Mouse (Mus musculus) MEL (cell line): ENCODE measurements around the gene Disp3.

ENCODE experiments used
- CTCF ChIP-seq, 3 experiments: IDR thresholded peaks in 2 of 3; conservative IDR thresholded peaks in 1 of 3; 2 replicates each; pipeline ENCODE4 v1.5.1; 2011 to 2012; ENCODE audit warnings: low read length in 3 of 3, low read depth in 2 of 3, mild to moderate bottlenecking in 2 of 3, improper control_type of control experiment in 1 of 3, inconsistent platforms in 1 of 3, mixed read lengths in 1 of 3, moderate library complexity in 1 of 3; ENCODE audit not compliant: control insufficient read depth in 1 of 3, insufficient read depth in 1 of 3, poor library complexity in 1 of 3, severe bottlenecking in 1 of 3
- EP300 ChIP-seq, 2 experiments: IDR thresholded peaks; 2 replicates each; pipeline ENCODE4 v1.6.1; 2011; ENCODE audit warnings: improper control_type of control experiment in 2 of 2, low read length in 2 of 2, low read depth in 1 of 2, mild to moderate bottlenecking in 1 of 2
- GATA1 ChIP-seq: IDR thresholded peaks from 2 replicates; pipeline ENCODE4 v1.6.1; 2011; ENCODE audit warnings: low read depth, low read length, improper control_type of control experiment
- POLR2A ChIP-seq, 2 experiments: IDR thresholded peaks; 2 replicates each; pipeline ENCODE4 v1.6.1; 2011 to 2012; ENCODE audit warnings: low read length in 2 of 2, mild to moderate bottlenecking in 2 of 2, control low read depth in 1 of 2, improper control_type of control experiment in 1 of 2, low read depth in 1 of 2, moderate library complexity in 1 of 2; ENCODE audit not compliant: control insufficient read depth in 1 of 2, insufficient read depth in 1 of 2, poor library complexity in 1 of 2

GRCm38 (mm10) chr4:148306406-148307083, 18.8 kb upstream of the Disp3 start:
- TF ChIP-seq CTCF (IDR thresholded peaks at IDR 0.05 in 2 of 3, conservative IDR thresholded peaks at IDR 0.05 in 1 of 3; ENCODE audit: control insufficient read depth in 1 of 3, insufficient read depth in 1 of 3, low read depth in 2 of 3, low read length in 3 of 3, poor library complexity in 1 of 3, severe bottlenecking in 1 of 3) = no peak
- no peak for TF ChIP-seq POLR2A (IDR thresholded peaks at IDR 0.05; ENCODE audit: control insufficient read depth in 1 of 2, insufficient read depth in 1 of 2, low read depth in 1 of 2, low read length in 2 of 2, poor library complexity in 1 of 2)
- TF ChIP-seq GATA1 = no peak
- no peak for TF ChIP-seq EP300 (IDR thresholded peaks at IDR 0.05; ENCODE audit: low read depth in 1 of 2, low read length in 2 of 2)
